Mouse (Mus musculus) embryonic fibroblast, embryonic 13.5 days (primary cell): Measurements from ENCODE around the gene Ppp1r15b. TPM values are rescaled to one million over a fixed set of nuclear protein-coding genes. Genes with fewer than 3 reads are reported as not detected.

Source experiments
- H3K27ac ChIP-seq: 2 replicates; pipeline ENCODE4 v1.5.1; 2012; ENCODE audit warnings: low read length, control low read depth, inconsistent platforms; ENCODE audit not compliant: insufficient read depth
- H3K4me1 ChIP-seq: 2 replicates; pipeline ENCODE4 v1.6.1; 2011; ENCODE audit warnings: low read length; ENCODE audit not compliant: control insufficient read depth, insufficient read depth
- H3K4me3 ChIP-seq: 2 replicates; pipeline ENCODE4 v1.5.1; 2011; ENCODE audit warnings: mild to moderate bottlenecking, control low read depth, low read length; ENCODE audit not compliant: insufficient read depth
- CTCF ChIP-seq: IDR thresholded peaks from 2 replicates; pipeline ENCODE4 v1.5.1; 2011; ENCODE audit warnings: mild to moderate bottlenecking, control low read depth, low read length, moderate library complexity, borderline replicate concordance; ENCODE audit not compliant: insufficient read depth
- POLR2A ChIP-seq: IDR thresholded peaks from 2 replicates; pipeline ENCODE4 v1.6.1; 2011; ENCODE audit warnings: low read depth, mild to moderate bottlenecking, control low read depth, low read length, moderate library complexity
- polyA plus RNA-seq: library from polyadenylated mRNA; stranded (reverse); fragments of >200 nt; gene quantifications from 2 replicates; pipeline ENCODE4 v1.2.4, GENCODE M21; 2011; ENCODE audit warnings: low read depth; ENCODE audit not compliant: missing spikeins, insufficient read length

The Ppp1r15b gene
- polyA plus RNA-seq, 1 experiment = 63.3 TPM

- Histone ChIP-seq H3K4me1 (no peaks in the 10 kb centered on the region), H3K27ac (no peak overlapping the region), H3K4me3 (no peak overlapping the region)
- no peak for TF ChIP-seq POLR2A
- TF ChIP-seq CTCF = no peak
Observed at GRCm38 (mm10) chr1:133090641-133091040, 40.3 kb upstream of the Ppp1r15b start.

- TF ChIP-seq CTCF (no peak), POLR2A (no peak)
- Histone ChIP-seq H3K4me1 (no peaks in the 10 kb centered on the region), H3K27ac (no peak overlapping the region), H3K4me3 (no peak overlapping the region)
Observed at GRCm38 (mm10) chr1:133091483-133091882, 39.5 kb upstream of the Ppp1r15b start.

GRCm38 (mm10) chr1:133093719-133094118 is 37.2 kb upstream of the Ppp1r15b start:
- TF ChIP-seq CTCF = no peak
- TF ChIP-seq POLR2A = no peak
- Histone ChIP-seq H3K4me3 (no peak overlapping the region), H3K27ac (no peak overlapping the region), H3K4me1 (no peaks in the 10 kb centered on the region)

- Histone ChIP-seq H3K27ac (no peak overlapping the region), H3K4me3 (no peak overlapping the region), H3K4me1 (no peaks in the 10 kb centered on the region)
- TF ChIP-seq CTCF = peak; percentile 56
- no peak for TF ChIP-seq POLR2A
Observed at GRCm38 (mm10) chr1:133100980-133101798, 29.8 kb upstream of the Ppp1r15b start.

- TF ChIP-seq CTCF = no peak
- TF ChIP-seq POLR2A = no peak
- Histone ChIP-seq H3K4me1 (no peaks in the 10 kb centered on the region), H3K27ac (no peak overlapping the region), H3K4me3 (no peak overlapping the region)
Observed at GRCm38 (mm10) chr1:133102108-133102507, 28.8 kb upstream of the Ppp1r15b start.

GRCm38 (mm10) chr1:133103315-133103714 is 27.6 kb upstream of the Ppp1r15b start:
- Histone ChIP-seq H3K4me3 (no peak overlapping the region), H3K4me1 (no peaks in the 10 kb centered on the region), H3K27ac (no peak overlapping the region)
- TF ChIP-seq POLR2A (no peak), CTCF (no peak)

- TF ChIP-seq POLR2A (no peak), CTCF (no peak)
- Histone ChIP-seq H3K4me1 (no peaks in the 10 kb centered on the region), H3K27ac (no peak overlapping the region), H3K4me3 (no peak overlapping the region)
Observed at GRCm38 (mm10) chr1:133103871-133104270, 27.1 kb upstream of the Ppp1r15b start.

- TF ChIP-seq POLR2A (no peak), CTCF (no peak)
- H3K4me1 ChIP-seq = no peaks in the 10 kb centered on the region
- no peak overlapping the region for H3K4me3 ChIP-seq
- H3K27ac ChIP-seq = no peak overlapping the region
Observed at GRCm38 (mm10) chr1:133116108-133116507, 14.8 kb upstream of the Ppp1r15b start.

GRCm38 (mm10) chr1:133118127-133118526 is 12.8 kb upstream of the Ppp1r15b start:
- TF ChIP-seq CTCF (no peak), POLR2A (no peak)
- no peak overlapping the region for H3K4me3 ChIP-seq
- H3K4me1 ChIP-seq = no peaks in the 10 kb centered on the region
- H3K27ac ChIP-seq = no peak overlapping the region

GRCm38 (mm10) chr1:133118844-133119243 is 12.1 kb upstream of the Ppp1r15b start:
- Histone ChIP-seq H3K4me1 (no peaks in the 10 kb centered on the region), H3K27ac (no peak overlapping the region), H3K4me3 (no peak overlapping the region)
- no peak for TF ChIP-seq POLR2A
- no peak for TF ChIP-seq CTCF
